Mouse (Mus musculus) embryonic facial prominence, embryonic 11.5 days (tissue): ENCODE measurements around the gene Cep126. TPM values are rescaled to one million over a fixed set of nuclear protein-coding genes. Genes with fewer than 3 reads are reported as not detected.

Experiments used
- ATAC-seq: fragments of 200-750 bp; cut with Nextera tagmentation; replicated peaks from 2 replicates; pipeline ENCODE4 v1.8.0; 2017; ENCODE audit warnings: low read depth; ENCODE audit not compliant: insufficient number of reproducible peaks, low FRiP score, low TSS enrichment
- DNase-seq: peaks from one replicate; pipeline ENCODE4 v3.0.0-alpha.2; 2015; ENCODE audit warnings: low spot score
- H3K27ac ChIP-seq: fragments of 300-500 bp; sonication (generic); replicated peaks from 2 replicates; pipeline ENCODE4 v1.5.1; 2014; ENCODE audit warnings: mild to moderate bottlenecking, low read depth, low read length, control low read depth
- H3K27me3 ChIP-seq: fragments of 300-500 bp; sonication (generic); 2 replicates; pipeline ENCODE4 v1.6.1; 2014; ENCODE audit warnings: mild to moderate bottlenecking, low read length, moderate library complexity, mixed read lengths; ENCODE audit not compliant: control insufficient read depth, insufficient read depth
- H3K36me3 ChIP-seq: fragments of 300-500 bp; sonication (generic); replicated peaks from 2 replicates; pipeline ENCODE4 v1.6.1; 2014; ENCODE audit warnings: low read depth, mild to moderate bottlenecking, low read length, moderate library complexity, mixed read lengths; ENCODE audit not compliant: control insufficient read depth, insufficient read depth
- H3K4me1 ChIP-seq: fragments of 300-500 bp; sonication (generic); 2 replicates; pipeline ENCODE4 v1.6.1; 2014; ENCODE audit warnings: low read length, mixed read lengths; ENCODE audit not compliant: control insufficient read depth, insufficient read depth
- H3K4me2 ChIP-seq: fragments of 300-500 bp; sonication (generic); 2 replicates; pipeline ENCODE4 v1.6.1; 2014; ENCODE audit warnings: low read depth, mild to moderate bottlenecking, control low read depth, low read length, moderate library complexity
- H3K4me3 ChIP-seq: fragments of 300-500 bp; sonication (generic); 2 replicates; pipeline ENCODE4 v1.5.1; 2014; ENCODE audit warnings: low read depth, low read length, control low read depth
- H3K9ac ChIP-seq: fragments of 300-500 bp; sonication (generic); replicated peaks from 2 replicates; pipeline ENCODE4 v1.6.1; 2014; ENCODE audit warnings: mild to moderate bottlenecking, control low read depth, low read length
- H3K9me3 ChIP-seq: fragments of 300-500 bp; sonication (generic); replicated peaks from 2 replicates; pipeline ENCODE4 v1.6.1; 2016; ENCODE audit warnings: mild to moderate bottlenecking, low read length, inconsistent platforms, mixed read lengths; ENCODE audit not compliant: control insufficient read depth
- WGBS: fragments of 180-500 bp; shearing (Covaris S2); extraction: QIAGEN DNeasy Blood & Tissue Kit; methylation state at CpG from one replicate; pipeline ENCODE4 v1.1.7; 2014; 5-methylcytosine and 5-hydroxymethylcytosine counted together
- polyA plus RNA-seq: library from polyadenylated mRNA; unstranded; fragments of >200 nt; fragmentation: Nextera tagmentation; extraction: Ambion mirVana; gene quantifications from 2 replicates; pipeline ENCODE4 v1.2.1, GENCODE M21; 2014

Gene Cep126
- polyA plus RNA-seq, 1 experiment from 2014 or later = 4.3 TPM

GRCm38 (mm10) chr9:8042338-8043043 is 91.6 kb downstream of the Cep126 start, which contains the start of gene Cfap300:
TSS of gene Cfap300 (minus strand) at chr9:8042823.
- Histone ChIP-seq H3K9ac (peak within 1 kb of the TSS; percentile 78), H3K4me1 (no peaks in the 10 kb centered on the region), H3K4me2 (peak within 1 kb of the TSS; percentile 76), H3K4me3 (peak within 1 kb of the TSS; percentile 55), H3K9me3 (no peaks in the 10 kb centered on the region), H3K36me3 (no peaks in the 10 kb centered on the region), H3K27me3 (no peaks in the 10 kb centered on the region), H3K27ac (0 out of 2 replicates have a peak within 1 kb of the TSS, but pooled peaks have one; percentile 25)
- DNase-seq (peak; percentile 98), ATAC-seq (peak; percentile 98)
- WGBS = under 1% methylated on average over 38 of the region's 39 CpGs

GRCm38 (mm10) chr9:8035546-8035945 is 98.5 kb downstream of the Cep126 start:
- Histone ChIP-seq H3K4me2 (no peak overlapping the region), H3K27me3 (no peaks in the 10 kb centered on the region), H3K4me3 (no peak overlapping the region), H3K9ac (no peak overlapping the region), H3K36me3 (no peaks in the 10 kb centered on the region), H3K9me3 (no peaks in the 10 kb centered on the region), H3K27ac (no peak overlapping the region), H3K4me1 (peaks cover 3% of the 10 kb centered on the region; the same call in 1 of the 2 replicates)
- DNase-seq (peak; percentile 44), ATAC-seq (0 out of 2 replicates have a peak, but pooled peaks have one; percentile 45)
- 20% methylated on average over 7 of the region's 7 CpGs for WGBS

GRCm38 (mm10) chr9:8035091-8035490 is 99.0 kb downstream of the Cep126 start:
- ATAC-seq (no peak), DNase-seq (no peak)
- Histone ChIP-seq H3K27ac (no peak overlapping the region), H3K36me3 (no peaks in the 10 kb centered on the region), H3K4me1 (peaks cover 3% of the 10 kb centered on the region; the same call in 1 of the 2 replicates), H3K4me2 (no peak overlapping the region), H3K27me3 (no peaks in the 10 kb centered on the region), H3K9me3 (no peaks in the 10 kb centered on the region), H3K9ac (no peak overlapping the region), H3K4me3 (no peak overlapping the region)
- WGBS = 49% methylated on average over 4 of the region's 4 CpGs

GRCm38 (mm10) chr9:8034143-8034542 is 100.0 kb downstream of the Cep126 start:
- no peak overlapping the region for H3K4me2 ChIP-seq
- no peaks in the 10 kb centered on the region for H3K9me3 ChIP-seq
- no peak overlapping the region for H3K27ac ChIP-seq
- no peaks in the 10 kb centered on the region for H3K27me3 ChIP-seq
- DNase-seq = no peak
- peaks cover 3% of the 10 kb centered on the region; the same call in 1 of the 2 replicates for H3K4me1 ChIP-seq
- H3K36me3 ChIP-seq = no peaks in the 10 kb centered on the region
- no peak overlapping the region for H3K4me3 ChIP-seq
- ATAC-seq = no peak
- 64% methylated on average over 1 of the region's 1 CpGs for WGBS
- no peak overlapping the region for H3K9ac ChIP-seq

- H3K9ac ChIP-seq = no peak overlapping the region
- peak; percentile 26 for DNase-seq
- 83% methylated on average over 5 of the region's 5 CpGs for WGBS
- H3K4me3 ChIP-seq = no peak overlapping the region
- H3K36me3 ChIP-seq = no peaks in the 10 kb centered on the region
- no peak overlapping the region for H3K27ac ChIP-seq
- no peak for ATAC-seq
- no peak overlapping the region for H3K4me2 ChIP-seq
- peaks cover 3% of the 10 kb centered on the region; the same call in 1 of the 2 replicates for H3K4me1 ChIP-seq
- no peaks in the 10 kb centered on the region for H3K9me3 ChIP-seq
- H3K27me3 ChIP-seq = no peaks in the 10 kb centered on the region
Measured at GRCm38 (mm10) chr9:8032847-8033246, 101.2 kb downstream of the Cep126 start.

Other genes with a start within 250 kb of the Cep126 start
- 41.9 and 43.7 TPM in 2 replicates for gene Yap1, start 129.7 kb downstream of the Cep126 start, polyA plus RNA-seq
- 21.0 and 22.8 TPM in 2 replicates for gene Cfap300, start 91.5 kb downstream of the Cep126 start, polyA plus RNA-seq